Mouse (Mus musculus): ENCODE data around the gene Serpini2.

GRCm38 (mm10) chr3:75219211-75219610, 50.7 kb downstream of the Serpini2 start:
- TF ChIP-seq HCFC1 (IDR thresholded peaks at IDR 0.05; ENCODE audit: borderline replicate concordance, insufficient read depth, low read length): no peak
- no peak for TF ChIP-seq CHD2 (IDR thresholded peaks at IDR 0.05; ENCODE audit: low read depth, low read length)
- no peak for TF ChIP-seq ZNF384 (IDR thresholded peaks at IDR 0.05; ENCODE audit: low read depth, low read length)

Data from ES-E14 (cell line).